ENCODE assay signal across 31 mouse cellular contexts in genomic region chr14:54265093-54265492, GRCm38 (mm10). TPM values are rescaled to one million over a fixed set of nuclear protein-coding genes. Genes with fewer than 3 reads are reported as not detected.
"Had no signal": no experiment of that assay in that cellular context is flagged by ENCODE, and none has a peak within 500 bp of the region (broad histone marks: within the 10 kb centered on the region; RNA-seq: fewer than 3 reads in every experiment).

No protein-coding gene starts in this region.

- H3K4me2 ChIP-seq: limb, embryonic 12.5 days; limb, embryonic 15.5 days; liver, embryonic 11.5 days; lung, embryonic 14.5 days; midbrain, embryonic 13.5 days; neural tube, embryonic 13.5 days; stomach, embryonic 15.5 days had no signal

- H3K27ac ChIP-seq: kidney, postnatal 0 days; left cerebral cortex, adult 2 months; limb, embryonic 12.5 days; limb, embryonic 15.5 days; liver, embryonic 14.5 days; midbrain, embryonic 10.5 days; midbrain, embryonic 13.5 days; neural tube, embryonic 13.5 days; stomach, embryonic 15.5 days had no signal

- DNase-seq: kidney, postnatal 25 days; layer of hippocampus, postnatal 36 days; left cerebral cortex, postnatal 4 days; liver, postnatal 0 days; lung, embryonic 14.5 days; lung, postnatal 36 days; retina, postnatal 1 day; right cerebral cortex, postnatal 25 days; spleen, adult 18-20 months; thymus, postnatal 25 days had no signal

- H3K9ac ChIP-seq: limb, embryonic 12.5 days; limb, embryonic 15.5 days; liver, embryonic 14.5 days; liver, postnatal 0 days; lung, embryonic 14.5 days; midbrain, embryonic 13.5 days; neural tube, embryonic 13.5 days; stomach, embryonic 15.5 days had no signal

- H3K27me3 ChIP-seq: limb, embryonic 12.5 days; limb, embryonic 15.5 days; megakaryocyte, embryonic 14.5 days; stomach, embryonic 15.5 days had no signal

- H3K4me3 ChIP-seq: left cerebral cortex, adult 2 months; limb, embryonic 12.5 days; limb, embryonic 15.5 days; megakaryocyte, embryonic 14.5 days; midbrain, embryonic 10.5 days; midbrain, embryonic 13.5 days; myocyte; neural tube, embryonic 13.5 days; stomach, embryonic 15.5 days had no signal

- ATAC-seq: liver, postnatal 0 days; lung, postnatal 0 days; midbrain, embryonic 13.5 days; midbrain, embryonic 16.5 days had no signal

- H3K9me3 ChIP-seq: limb, embryonic 12.5 days; limb, embryonic 15.5 days; megakaryocyte, embryonic 14.5 days; midbrain, embryonic 10.5 days; midbrain, embryonic 13.5 days; neural tube, embryonic 13.5 days; stomach, embryonic 15.5 days had no signal

RNA-seq across cellular contexts. Expression of gene Olfr49, which starts 19.6 kb away (rescaled TPM):
- total RNA-seq: layer of hippocampus, adult 8-10 months; layer of hippocampus, postnatal 10 days; layer of hippocampus, postnatal 36 days; left cerebral cortex, adult 2 months; left cerebral cortex, postnatal 10 days; left cerebral cortex, postnatal 4 days; monocyte, adult 5-6 weeks; neutrophil, adult 5-6 weeks had no signal
- polyA plus RNA-seq: kidney, postnatal 0 days; large intestine, adult 2 months; limb, embryonic 12.5 days; limb, embryonic 15.5 days; liver, embryonic 11.5 days; liver, embryonic 14.5 days; liver, postnatal 0 days; lung, embryonic 14.5 days; midbrain, embryonic 10.5 days; midbrain, embryonic 13.5 days; midbrain, embryonic 16.5 days; myocyte; neural tube, embryonic 13.5 days; stomach, embryonic 15.5 days; thymus, postnatal 0 days had no signal
